Mouse (Mus musculus) liver, embryonic 14.5 days (tissue): ENCODE measurements around the gene Rcsd1. TPM values are rescaled to one million over a fixed set of nuclear protein-coding genes. Genes with fewer than 3 reads are reported as not detected.

Experiments used
- ATAC-seq: fragments of 200-750 bp; cut with Nextera tagmentation; 2 replicates; pipeline ENCODE4 v1.8.0; 2017; ENCODE audit warnings: moderate number of reproducible peaks, mild to moderate bottlenecking, moderate library complexity; ENCODE audit not compliant: insufficient read depth
- DNase-seq, 3 experiments: peaks; one replicate each; pipeline ENCODE4 v3.0.0-alpha.2; 2012 to 2013; ENCODE audit warnings: low read depth in 3 of 3, low spot score in 3 of 3
- H3K27ac ChIP-seq: fragments of 300-500 bp; sonication (generic); 2 replicates; pipeline ENCODE4 v1.5.1; 2014; ENCODE audit warnings: moderate library complexity, mild to moderate bottlenecking, control low read depth, inconsistent platforms
- H3K27me3 ChIP-seq: fragments of 300-500 bp; sonication (generic); 2 replicates; pipeline ENCODE4 v1.6.1; 2014; ENCODE audit warnings: mild to moderate bottlenecking, low read length, moderate library complexity; ENCODE audit not compliant: control insufficient read depth, insufficient read depth
- H3K36me3 ChIP-seq: fragments of 300-500 bp; sonication (generic); replicated peaks from 2 replicates; pipeline ENCODE4 v1.6.1; 2014; ENCODE audit warnings: low read depth; ENCODE audit not compliant: control insufficient read depth, insufficient read depth
- H3K4me1 ChIP-seq, 2 experiments: fragments of 200-500 bp in 1 of 2; fragments of 300-500 bp in 1 of 2; sonication (generic) in 1 of 2; replicated peaks; 2 replicates each; pipeline ENCODE4 v1.6.1; 2012 to 2014; ENCODE audit warnings: antibody characterized with exemption in 1 of 2, inconsistent platforms in 1 of 2, low read length in 1 of 2; ENCODE audit not compliant: control insufficient read depth in 2 of 2, insufficient read depth in 2 of 2
- H3K4me2 ChIP-seq: fragments of 300-500 bp; sonication (generic); 2 replicates; pipeline ENCODE4 v1.6.1; 2014; ENCODE audit warnings: low read depth, mild to moderate bottlenecking, control low read depth, moderate library complexity
- H3K4me3 ChIP-seq, 2 experiments: fragments of 200-500 bp in 1 of 2; fragments of 300-500 bp in 1 of 2; sonication (generic) in 1 of 2; 2 replicates each; pipeline ENCODE4 v1.5.1; 2012 to 2014; ENCODE audit warnings: low read depth in 2 of 2, low read length in 2 of 2, mild to moderate bottlenecking in 2 of 2, control low read depth in 1 of 2, inconsistent platforms in 1 of 2, moderate library complexity in 1 of 2; ENCODE audit not compliant: insufficient read depth in 1 of 2
- H3K9ac ChIP-seq: fragments of 300-500 bp; sonication (generic); replicated peaks from 2 replicates; pipeline ENCODE4 v1.6.1; 2014; ENCODE audit warnings: mild to moderate bottlenecking, control low read depth, moderate library complexity
- H3K9me3 ChIP-seq: fragments of 300-500 bp; sonication (generic); 2 replicates; pipeline ENCODE4 v1.6.1; 2016; ENCODE audit warnings: low read length, mixed read lengths; ENCODE audit not compliant: control insufficient read depth
- CTCF ChIP-seq: IDR thresholded peaks from 2 replicates; pipeline ENCODE4 v1.5.1; 2016; ENCODE audit warnings: antibody characterized with exemption, low read depth, control low read depth
- EP300 ChIP-seq: IDR thresholded peaks from 2 replicates; pipeline ENCODE4 v1.6.1; 2016; ENCODE audit warnings: antibody characterized with exemption, low read depth
- WGBS: fragments of 180-500 bp; shearing (Covaris S2); extraction: QIAGEN DNeasy Blood & Tissue Kit; methylation state at CpG from one replicate; pipeline ENCODE4 v1.1.7; 2014; ENCODE audit not compliant: insufficient replicate concordance; 5-methylcytosine and 5-hydroxymethylcytosine counted together
- polyA plus RNA-seq, 2 experiments: library from polyadenylated mRNA; depleted of rRNA in 1 of 2; stranded (reverse) in 1 of 2; unstranded in 1 of 2; fragments of >200 nt; fragmentation: Nextera tagmentation in 1 of 2; extraction: Ambion mirVana in 1 of 2; gene quantifications; 2 replicates each; pipeline versions ENCODE4 v1.2.1 to v1.2.3; 2012 to 2014

Rcsd1 gene
- polyA plus RNA-seq, 2 experiments, result 2.4 to 4.8 TPM

DNA sequence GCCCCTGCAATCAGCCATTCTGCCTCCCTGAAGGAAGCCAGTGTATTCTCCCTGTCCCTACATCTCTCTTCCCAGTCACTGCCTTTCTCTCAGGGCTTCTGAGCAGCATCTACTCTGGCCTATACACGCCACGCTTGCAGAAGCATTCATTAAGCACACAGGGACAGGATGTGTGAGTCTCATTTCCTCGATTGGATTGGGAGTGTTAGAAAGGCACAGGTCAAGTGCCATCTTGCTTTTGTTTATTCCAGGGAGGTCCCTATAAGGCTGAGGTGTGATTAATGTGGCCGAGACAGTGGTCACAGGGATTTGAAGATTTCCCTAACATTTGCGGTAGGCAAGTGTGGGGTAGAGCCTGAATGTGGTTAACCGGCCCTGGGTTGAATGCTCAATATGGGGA, 4.2 kb downstream of the Rcsd1 start:
- H3K4me1 ChIP-seq, result peaks cover 5 to 51% of the 10 kb centered on the region in 2 experiments; a peak in 2 of 4 replicates
- H3K36me3 ChIP-seq, result no peaks in the 10 kb centered on the region
- no peaks in the 10 kb centered on the region for H3K9me3 ChIP-seq
- no peak for TF ChIP-seq EP300
- no peak for TF ChIP-seq CTCF
- H3K27me3 ChIP-seq, result peaks cover 11% of the 10 kb centered on the region
- DNase-seq (no peak), ATAC-seq (no peak)
- H3K9ac ChIP-seq, result no peak overlapping the region
- H3K4me2 ChIP-seq, result peak overlapping the region; percentile 16; the same call in 1 of the 2 replicates
- no peak overlapping the region for H3K27ac ChIP-seq
- no peak overlapping the region for H3K4me3 ChIP-seq
- WGBS, result 46% methylated on average over 6 of the region's 6 CpGs

DNA sequence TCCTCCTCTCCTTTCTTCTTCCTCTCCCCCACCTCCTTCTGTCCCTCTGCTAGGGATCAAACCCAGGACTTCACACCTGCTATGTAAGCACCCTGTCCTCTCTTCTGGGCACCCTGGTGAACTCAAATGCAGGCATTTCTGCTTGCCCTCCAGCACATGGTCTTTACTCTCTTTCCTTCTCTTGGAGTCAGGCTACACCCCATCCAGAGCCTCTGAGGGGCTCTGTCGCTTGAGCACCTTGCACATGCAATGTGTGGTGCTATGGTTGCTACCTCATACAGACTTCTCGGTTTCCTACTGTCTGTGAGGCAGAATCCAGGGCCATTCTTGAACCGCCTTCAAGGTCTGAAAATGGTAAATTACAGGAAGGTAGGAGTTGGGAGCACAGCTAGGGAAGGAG, 4.7 kb downstream of the Rcsd1 start:
- 0 out of 2 replicates have a peak overlapping the region, but pooled peaks have one; percentile 16 for H3K4me2 ChIP-seq
- H3K27ac ChIP-seq, result no peak overlapping the region
- peaks cover 5 to 51% of the 10 kb centered on the region in 2 experiments; a peak in 2 of 4 replicates for H3K4me1 ChIP-seq
- DNase-seq (no peak), ATAC-seq (no peak)
- no peak for TF ChIP-seq CTCF
- no peaks in the 10 kb centered on the region for H3K36me3 ChIP-seq
- H3K9ac ChIP-seq, result no peak overlapping the region
- peaks cover 11% of the 10 kb centered on the region for H3K27me3 ChIP-seq
- WGBS, result 58% methylated on average over 3 of the region's 3 CpGs
- H3K9me3 ChIP-seq, result no peaks in the 10 kb centered on the region
- no peak overlapping the region for H3K4me3 ChIP-seq

DNA sequence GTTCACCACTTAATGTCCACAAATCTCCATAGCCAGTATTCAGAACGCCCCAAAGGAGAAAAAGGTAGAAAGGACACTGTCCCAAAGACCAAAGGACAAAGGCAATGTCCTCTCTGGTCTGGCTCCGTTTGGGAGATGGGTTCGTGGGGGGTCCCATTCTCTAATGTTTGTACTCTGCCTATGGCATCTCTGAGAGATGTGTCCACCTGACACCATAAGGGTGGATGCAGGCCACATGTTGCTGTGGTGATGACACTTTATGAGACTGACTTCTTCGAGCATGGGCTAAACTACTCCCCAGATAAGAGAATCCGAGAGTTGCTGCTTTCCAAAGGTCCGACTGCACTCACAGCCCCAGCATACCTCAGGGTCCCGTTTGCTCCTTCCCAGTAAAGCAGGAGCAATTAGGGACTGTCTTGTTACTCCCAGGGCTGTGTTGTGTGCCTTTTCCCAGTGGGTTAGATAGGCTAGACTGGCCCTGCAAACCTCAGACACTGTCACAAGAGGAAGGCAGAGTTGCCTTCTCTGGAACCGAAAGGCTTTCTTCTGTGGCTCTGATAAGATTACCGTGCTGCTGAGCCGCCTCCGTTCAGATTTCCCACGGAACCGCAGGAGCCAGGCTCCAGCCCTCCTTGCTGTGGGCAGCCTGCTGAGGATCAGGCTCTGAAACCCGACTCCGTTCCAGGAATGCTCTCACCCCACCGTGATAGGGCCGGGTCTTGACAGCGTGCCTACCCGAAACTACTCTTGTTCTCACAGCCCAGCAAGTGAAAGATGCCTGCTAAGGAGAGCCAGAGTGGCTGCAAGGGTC, 7.1 kb downstream of the Rcsd1 start:
- no peaks in the 10 kb centered on the region for H3K36me3 ChIP-seq
- no peak overlapping the region for H3K27ac ChIP-seq
- peaks cover 0 to 37% of the 10 kb centered on the region in 2 experiments; a peak in 2 of 4 replicates for H3K4me1 ChIP-seq
- H3K9ac ChIP-seq, result no peak overlapping the region
- TF ChIP-seq EP300, result no peak
- TF ChIP-seq CTCF, result no peak
- DNase-seq (no peak), ATAC-seq (no peak)
- no peaks in the 10 kb centered on the region for H3K9me3 ChIP-seq
- H3K27me3 ChIP-seq, result peaks cover 2% of the 10 kb centered on the region; the same call in 1 of the 2 replicates
- WGBS, result 21% methylated on average over 19 of the region's 19 CpGs
- no peak overlapping the region for H3K4me3 ChIP-seq
- no peak overlapping the region for H3K4me2 ChIP-seq

DNA sequence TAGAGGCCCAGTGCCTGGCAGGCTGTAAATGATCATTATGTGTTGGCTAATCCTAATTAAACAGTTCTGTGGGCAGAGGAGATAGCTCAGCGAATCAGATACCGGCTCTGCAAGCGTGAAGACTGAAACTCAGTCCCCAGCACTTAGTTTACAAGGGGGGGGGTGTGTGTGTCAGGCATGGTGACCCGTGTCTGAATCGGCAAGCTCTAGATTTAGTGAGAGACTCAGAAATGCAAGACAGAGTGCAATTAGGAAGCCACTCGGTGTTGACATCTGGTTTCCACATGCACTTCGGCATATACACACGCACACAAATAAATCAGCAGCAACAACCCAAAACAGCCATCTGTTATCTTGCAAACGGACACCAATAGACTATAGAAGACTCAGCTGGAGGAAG, 8.0 kb downstream of the Rcsd1 start:
- ATAC-seq (no peak), DNase-seq (no peak)
- no peak overlapping the region for H3K4me3 ChIP-seq
- no peak overlapping the region for H3K4me2 ChIP-seq
- no peak overlapping the region for H3K27ac ChIP-seq
- peaks cover 0 to 36% of the 10 kb centered on the region in 2 experiments; a peak in 2 of 4 replicates for H3K4me1 ChIP-seq
- no peaks in the 10 kb centered on the region; the same call in 1 of the 2 replicates for H3K27me3 ChIP-seq
- TF ChIP-seq CTCF (no peak), EP300 (no peak)
- no peaks in the 10 kb centered on the region for H3K9me3 ChIP-seq
- H3K36me3 ChIP-seq, result no peaks in the 10 kb centered on the region
- H3K9ac ChIP-seq, result no peak overlapping the region
- 25% methylated on average over 9 of the region's 9 CpGs for WGBS

DNA sequence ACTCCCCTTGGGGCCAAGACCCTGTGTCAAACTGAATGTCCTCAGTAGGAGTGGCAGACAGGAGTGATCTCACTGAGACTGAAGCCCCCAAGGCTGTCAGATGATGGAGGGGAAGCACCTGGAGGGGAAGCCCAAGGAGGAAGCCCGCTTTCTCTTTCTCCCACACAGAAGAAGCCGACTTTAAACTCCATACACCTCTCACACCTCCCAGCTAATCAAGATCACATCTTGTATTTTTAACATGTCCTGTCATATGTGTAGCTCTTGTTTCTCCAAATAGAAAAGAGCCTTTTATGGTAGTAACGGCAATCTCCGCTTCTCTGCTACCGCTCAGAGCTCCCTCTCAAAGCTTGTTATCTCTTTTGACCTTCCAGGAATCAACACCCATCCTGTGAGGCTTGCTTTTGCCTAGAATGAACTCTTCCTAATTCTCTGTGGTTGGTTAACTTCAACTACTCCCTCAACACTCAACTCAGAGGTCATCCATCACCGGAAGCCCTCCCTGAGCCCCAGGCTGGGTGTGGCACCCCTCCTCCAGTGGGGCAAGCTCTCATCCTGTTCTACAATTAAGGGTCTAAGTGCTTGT, 8.5 kb downstream of the Rcsd1 start:
- H3K36me3 ChIP-seq, result no peaks in the 10 kb centered on the region
- no peak for DNase-seq
- no peak overlapping the region for H3K4me3 ChIP-seq
- no peak overlapping the region for H3K4me2 ChIP-seq
- H3K27ac ChIP-seq, result no peak overlapping the region
- whole genome bisulfite sequencing, result 13% methylated on average over 6 of the region's 6 CpGs
- no peaks in the 10 kb centered on the region for H3K9me3 ChIP-seq
- H3K9ac ChIP-seq, result no peak overlapping the region
- no peak for ATAC-seq
- H3K27me3 ChIP-seq, result no peaks in the 10 kb centered on the region; the same call in 1 of the 2 replicates
- peaks cover 0 to 35% of the 10 kb centered on the region in 2 experiments; a peak in 2 of 4 replicates for H3K4me1 ChIP-seq
- TF ChIP-seq EP300 (no peak), CTCF (no peak)
